Comparison of ENCODE assay signal across 14 mouse cellular contexts in genomic region chr6:121179846-121180245, GRCm38 (mm10).
"Had no signal": no experiment of that assay in that cellular context is flagged by ENCODE, and none has a peak within 500 bp of the region (broad histone marks: within the 10 kb centered on the region; RNA-seq: fewer than 3 reads in every experiment).

No protein-coding gene starts in this region.

- H3K9me3 ChIP-seq: megakaryocyte, embryonic 14.5 days; midbrain, embryonic 13.5 days; midbrain, embryonic 15.5 days; neural tube, embryonic 12.5 days; stomach, embryonic 15.5 days had no signal

- H3K27me3 ChIP-seq: midbrain, embryonic 13.5 days; midbrain, embryonic 15.5 days; neural tube, embryonic 12.5 days; stomach, embryonic 15.5 days had no signal

- H3K4me3 ChIP-seq: megakaryocyte, embryonic 14.5 days; midbrain, embryonic 13.5 days; midbrain, embryonic 15.5 days; neural tube, embryonic 12.5 days; stomach, embryonic 15.5 days had no signal

- H3K27ac ChIP-seq: midbrain, embryonic 13.5 days; midbrain, embryonic 15.5 days; neural tube, embryonic 12.5 days; stomach, embryonic 15.5 days; stomach, postnatal 0 days had no signal

- H3K4me2 ChIP-seq: lung, embryonic 14.5 days; midbrain, embryonic 11.5 days; midbrain, embryonic 13.5 days; midbrain, embryonic 15.5 days; neural tube, embryonic 12.5 days; stomach, embryonic 15.5 days had no signal

- H3K9ac ChIP-seq: lung, embryonic 14.5 days; midbrain, embryonic 13.5 days; midbrain, embryonic 15.5 days; neural tube, embryonic 12.5 days; stomach, embryonic 15.5 days had no signal

- DNase-seq: lung, adult 18-20 months; lung, embryonic 14.5 days; lung, postnatal 4 days; right cerebral cortex, postnatal 14 days; thymus, adult 2 months; thymus, postnatal 25 days; thymus, postnatal 4 days had no signal

- ATAC-seq: midbrain, embryonic 13.5 days; midbrain, embryonic 15.5 days had no signal

- H3K36me3 ChIP-seq: midbrain, embryonic 13.5 days; midbrain, embryonic 15.5 days; neural tube, embryonic 12.5 days; stomach, embryonic 15.5 days had no signal
